Mouse (Mus musculus) CH12.LX (cell line): ENCODE results near the gene Macrod2. TPM values are rescaled to one million over a fixed set of nuclear protein-coding genes. Genes with fewer than 3 reads are reported as not detected.

Experiments used
- DNase-seq: peaks from one replicate; pipeline ENCODE4 v3.0.0-alpha.2; 2013; ENCODE audit errors: extremely low read depth
- H3K27ac ChIP-seq: 2 replicates; pipeline ENCODE4 v1.5.1; 2012; ENCODE audit warnings: low read depth, mild to moderate bottlenecking, control low read depth, moderate library complexity; ENCODE audit not compliant: insufficient read depth
- H3K27me3 ChIP-seq: replicated peaks from 2 replicates; pipeline ENCODE3; 2012; ENCODE audit warnings: inconsistent platforms
- H3K36me3 ChIP-seq, 2 experiments: replicated peaks in 1 of 2; 2 replicates each; pipeline versions ENCODE3 to v1.6.1; 2012; ENCODE audit warnings: inconsistent platforms in 1 of 2, low read length in 1 of 2, mild to moderate bottlenecking in 1 of 2, mixed read lengths in 1 of 2, moderate library complexity in 1 of 2; ENCODE audit not compliant: control insufficient read depth in 1 of 2, insufficient read depth in 1 of 2
- H3K4me1 ChIP-seq, 2 experiments: 2 replicates each; pipeline ENCODE4 v1.6.1; 2012; ENCODE audit warnings: inconsistent platforms in 1 of 2, moderate library complexity in 1 of 2; ENCODE audit not compliant: insufficient read depth in 2 of 2, control insufficient read depth in 1 of 2
- H3K4me2 ChIP-seq: 2 replicates; pipeline ENCODE4 v1.6.1; 2012; ENCODE audit warnings: low read depth, mild to moderate bottlenecking, control low read depth; ENCODE audit not compliant: poor library complexity, insufficient read depth, severe bottlenecking
- H3K4me3 ChIP-seq, 3 experiments: fragments of 150-350 bp in 1 of 3; sonication (generic) in 1 of 3; replicated peaks in 1 of 3; 2 replicates each; pipeline versions ENCODE3 to v1.5.1; 2011 to 2012; ENCODE audit warnings: low read depth in 2 of 3, low read length in 2 of 3, mild to moderate bottlenecking in 2 of 3, moderate library complexity in 2 of 3, control low read depth in 1 of 3, improper control_type of control experiment in 1 of 3, inconsistent platforms in 1 of 3, mixed read lengths in 1 of 3; ENCODE audit not compliant: poor library complexity in 1 of 3
- H3K79me2 ChIP-seq: replicated peaks from 2 replicates; pipeline ENCODE4 v1.6.1; 2012; ENCODE audit warnings: mild to moderate bottlenecking, moderate library complexity; ENCODE audit not compliant: control insufficient read depth, poor library complexity, insufficient read depth, severe bottlenecking; ENCODE audit errors: extremely low read depth
- H3K9ac ChIP-seq: 2 replicates; pipeline ENCODE4 v1.6.1; 2012; ENCODE audit warnings: low read depth, mild to moderate bottlenecking, control low read depth, moderate library complexity; ENCODE audit not compliant: insufficient read depth
- H3K9me3 ChIP-seq: replicated peaks from 2 replicates; pipeline ENCODE3; 2012; ENCODE audit warnings: low read length, inconsistent platforms, mixed read lengths
- BHLHE40 ChIP-seq: IDR thresholded peaks from 2 replicates; pipeline ENCODE4 v1.6.1; 2011; ENCODE audit warnings: mild to moderate bottlenecking, low read depth, low read length, improper control_type of control experiment
- CHD1 ChIP-seq: IDR thresholded peaks from 2 replicates; pipeline ENCODE4 v1.6.1; 2012; ENCODE audit warnings: low read depth, low read length, improper control_type of control experiment, inconsistent platforms
- CHD2 ChIP-seq: IDR thresholded peaks from 2 replicates; pipeline ENCODE4 v1.6.1; 2011; ENCODE audit warnings: low read length, improper control_type of control experiment
- CTCF ChIP-seq, 2 experiments: IDR thresholded peaks in 1 of 2; conservative IDR thresholded peaks in 1 of 2; 2 replicates each; pipeline ENCODE4 v1.5.1; 2011 to 2012; ENCODE audit warnings: low read depth in 2 of 2, low read length in 2 of 2, improper control_type of control experiment in 1 of 2, inconsistent platforms in 1 of 2, mild to moderate bottlenecking in 1 of 2, moderate library complexity in 1 of 2
- E2F4 ChIP-seq: IDR thresholded peaks from 2 replicates; pipeline ENCODE4 v1.6.1; 2011; ENCODE audit warnings: low read depth, low read length, improper control_type of control experiment; ENCODE audit not compliant: insufficient replicate concordance
- ELF1 ChIP-seq: IDR thresholded peaks from 2 replicates; pipeline ENCODE4 v1.6.1; 2014; ENCODE audit warnings: low read depth, mild to moderate bottlenecking, inconsistent platforms, low read length, improper control_type of control experiment
- EP300 ChIP-seq: IDR thresholded peaks from 2 replicates; pipeline ENCODE4 v1.6.1; 2011; ENCODE audit warnings: low read length, improper control_type of control experiment
- ETS1 ChIP-seq: conservative IDR thresholded peaks from 2 replicates; pipeline ENCODE4 v1.6.1; 2012; ENCODE audit warnings: low read depth, mild to moderate bottlenecking, inconsistent platforms, low read length, improper control_type of control experiment, moderate library complexity
- GABPA ChIP-seq: IDR thresholded peaks from 2 replicates; pipeline ENCODE4 v1.6.1; 2012; ENCODE audit warnings: low read depth, low read length, improper control_type of control experiment, inconsistent platforms; ENCODE audit not compliant: insufficient replicate concordance
- HCFC1 ChIP-seq: IDR thresholded peaks from 2 replicates; pipeline ENCODE4 v1.6.1; 2012; ENCODE audit warnings: low read depth, mild to moderate bottlenecking, inconsistent platforms, low read length, improper control_type of control experiment
- IRF4 ChIP-seq: IDR thresholded peaks from 2 replicates; pipeline ENCODE4 v1.6.1; 2014; ENCODE audit warnings: low read depth, mild to moderate bottlenecking, inconsistent platforms, low read length, improper control_type of control experiment
- JUN ChIP-seq: IDR thresholded peaks from 2 replicates; pipeline ENCODE4 v1.6.1; 2011; ENCODE audit warnings: low read depth, mild to moderate bottlenecking, low read length, improper control_type of control experiment, moderate library complexity; ENCODE audit not compliant: insufficient read depth
- JUND ChIP-seq: conservative IDR thresholded peaks from 2 replicates; pipeline ENCODE4 v1.6.1; 2011; ENCODE audit warnings: low read depth, low read length, improper control_type of control experiment
- KAT2A ChIP-seq: IDR thresholded peaks from 2 replicates; pipeline ENCODE4 v1.6.1; 2012; ENCODE audit warnings: low read length, improper control_type of control experiment, inconsistent platforms; ENCODE audit not compliant: insufficient replicate concordance
- MAFK ChIP-seq: IDR thresholded peaks from 2 replicates; pipeline ENCODE4 v1.6.1; 2011; ENCODE audit warnings: low read length, improper control_type of control experiment; ENCODE audit not compliant: insufficient replicate concordance
- MAX ChIP-seq: IDR thresholded peaks from 2 replicates; pipeline ENCODE4 v1.6.1; 2011; ENCODE audit warnings: low read length, improper control_type of control experiment
- MAZ ChIP-seq: IDR thresholded peaks from 2 replicates; pipeline ENCODE4 v1.6.1; 2012; ENCODE audit warnings: low read depth, mild to moderate bottlenecking, inconsistent platforms, low read length, improper control_type of control experiment, moderate library complexity
- MYC ChIP-seq: IDR thresholded peaks from 2 replicates; pipeline ENCODE4 v1.6.1; 2011; ENCODE audit warnings: low read depth, mild to moderate bottlenecking, improper control_type of control experiment, low read length
- NELFE ChIP-seq: IDR thresholded peaks from 2 replicates; pipeline ENCODE4 v1.6.1; 2011; ENCODE audit warnings: low read depth, low read length, improper control_type of control experiment
- NRF1 ChIP-seq: IDR thresholded peaks from 2 replicates; pipeline ENCODE4 v1.6.1; 2014; ENCODE audit warnings: low read depth, mild to moderate bottlenecking, inconsistent platforms, low read length, improper control_type of control experiment, moderate library complexity
- POLR2A ChIP-seq: IDR thresholded peaks from 2 replicates; pipeline ENCODE4 v1.6.1; 2011; ENCODE audit warnings: low read depth, mild to moderate bottlenecking, improper control_type of control experiment, low read length
- TBP ChIP-seq: conservative IDR thresholded peaks from 2 replicates; pipeline ENCODE4 v1.6.1; 2011; ENCODE audit warnings: low read depth, low read length, improper control_type of control experiment
- TCF12 ChIP-seq: IDR thresholded peaks from 2 replicates; pipeline ENCODE4 v1.6.1; 2014; ENCODE audit warnings: low read depth, mild to moderate bottlenecking, inconsistent platforms, low read length, improper control_type of control experiment
- ZKSCAN1 ChIP-seq: IDR thresholded peaks from 2 replicates; pipeline ENCODE4 v1.6.1; 2012; ENCODE audit warnings: low read depth, inconsistent platforms, low read length, improper control_type of control experiment, borderline replicate concordance
- ZNF384 ChIP-seq: IDR thresholded peaks from 2 replicates; pipeline ENCODE4 v1.6.1; 2012; ENCODE audit warnings: low read depth, low read length, improper control_type of control experiment, inconsistent platforms
- dilution Hi-C: fragments of 300-500 bp; cut with MboI; formaldehyde crosslinking; loops from 2 replicates; pipeline ENCODE4 v1.14.3; 2020; ENCODE audit warnings: low sequenced_read_pairs; ENCODE audit not compliant: extremely low pct_unique_long_range_greater_than_20kb, extremely low pct_ligation_motif_present
- in situ Hi-C: fragments of 300-500 bp; cut with MboI; formaldehyde crosslinking; loops from 3 replicates; pipeline ENCODE4 v1.14.3; 2019; ENCODE audit warnings: low sequenced_read_pairs, low pct_ligation_motif_present, low pct_unique_long_range_greater_than_20kb, mixed read lengths
- polyA plus RNA-seq: library from polyadenylated mRNA; unstranded; fragments of >175 nt; gene quantifications from 2 replicates; pipeline ENCODE4 v1.2.1, GENCODE M21; 2012; ENCODE audit warnings: low read depth; ENCODE audit not compliant: insufficient read length
- total RNA-seq, 2 experiments: library from RNA; depleted of rRNA; stranded (reverse); fragments of 300-350 nt in 1 of 2; fragments of >200 nt in 1 of 2; gene quantifications; 2 replicates each; pipeline ENCODE4 v1.2.3; 2012 to 2014

The Macrod2 gene
- total and polyA plus RNA-seq, 3 experiments: not detected

GRCm38 (mm10) chr2:141920377-141920992 lies 1525.4 kb downstream of the Macrod2 start:
- H3K27me3 ChIP-seq: no peaks in the 10 kb centered on the region
- no peak overlapping the region for H3K4me3 ChIP-seq
- no peak for DNase-seq
- H3K9ac ChIP-seq: no peak overlapping the region
- H3K79me2 ChIP-seq: no peaks in the 10 kb centered on the region
- dilution Hi-C loops: no loop called here
- TF ChIP-seq GABPA: no peak
- H3K9me3 ChIP-seq: peaks cover 33% of the 10 kb centered on the region
- no peaks in the 10 kb centered on the region for H3K36me3 ChIP-seq
- in situ Hi-C loops: no loop called here
- H3K27ac ChIP-seq: no peak overlapping the region
- no peak overlapping the region for H3K4me2 ChIP-seq
- H3K4me1 ChIP-seq: no peaks in the 10 kb centered on the region

GRCm38 (mm10) chr2:141935130-141935529 lies 1540.0 kb downstream of the Macrod2 start:
- dilution Hi-C loops (no loop called here), in situ Hi-C loops (no loop called here)
- Histone ChIP-seq H3K27ac (no peak overlapping the region), H3K27me3 (no peaks in the 10 kb centered on the region), H3K9me3 (peaks cover 36% of the 10 kb centered on the region), H3K4me2 (no peak overlapping the region), H3K4me3 (no peak overlapping the region), H3K36me3 (no peaks in the 10 kb centered on the region), H3K79me2 (no peaks in the 10 kb centered on the region), H3K4me1 (no peaks in the 10 kb centered on the region), H3K9ac (no peak overlapping the region)
- DNase-seq: no peak
- no peak for TF ChIP-seq EP300
- TF ChIP-seq MYC: no peak
- no peak for TF ChIP-seq NRF1
- TF ChIP-seq CTCF (conservative IDR thresholded peaks at IDR 0.05 in 1 of 2, IDR thresholded peaks at IDR 0.05 in 1 of 2; ENCODE audit: low read depth in 2 of 2, low read length in 2 of 2): no peak
- no peak for TF ChIP-seq KAT2A
- TF ChIP-seq CHD1: no peak
- TF ChIP-seq TBP: no peak
- no peak for TF ChIP-seq IRF4
- TF ChIP-seq NELFE: no peak
- TF ChIP-seq ELF1: no peak
- TF ChIP-seq ZKSCAN1: no peak
- TF ChIP-seq JUN: no peak

- Histone ChIP-seq H3K9me3 (peaks cover 30% of the 10 kb centered on the region), H3K4me3 (no peak overlapping the region), H3K27me3 (no peaks in the 10 kb centered on the region), H3K36me3 (no peaks in the 10 kb centered on the region), H3K27ac (no peak overlapping the region), H3K4me1 (no peaks in the 10 kb centered on the region), H3K79me2 (no peaks in the 10 kb centered on the region), H3K9ac (no peak overlapping the region)
- DNase-seq: no peak
- dilution Hi-C loops: no loop called here
- TF ChIP-seq CHD1 (no peak), NRF1 (no peak), E2F4 (no peak), MYC (no peak), BHLHE40 (no peak), ZKSCAN1 (no peak), MAFK (no peak), CHD2 (no peak), KAT2A (no peak), MAZ (no peak), JUND (no peak), POLR2A (no peak), TCF12 (no peak), HCFC1 (no peak), NELFE (no peak), ZNF384 (no peak), MAX (no peak), ETS1 (no peak), JUN (no peak), TBP (no peak)
- TF ChIP-seq, all 38 proteins: peak for 0
- no peak overlapping the region for H3K4me2 ChIP-seq
- in situ Hi-C loops: no loop called here
Observed at GRCm38 (mm10) chr2:141954795-141955194, 1559.7 kb downstream of the Macrod2 start.
